In genomic region chr13:99209859-99210258, GRCm38 (mm10) we compare ENCODE assay signal across 28 mouse cellular contexts. TPM values are rescaled to one million over a fixed set of nuclear protein-coding genes. Genes with fewer than 3 reads are reported as not detected.
"Had no signal": no experiment of that assay in that cellular context is flagged by ENCODE, and none has a peak within 500 bp of the region (broad histone marks: within the 10 kb centered on the region; RNA-seq: fewer than 3 reads in every experiment).

No protein-coding gene starts in this region.

- H3K4me3 ChIP-seq: left cerebral cortex, adult 2 months; limb, embryonic 10.5 days; limb, embryonic 12.5 days; limb, embryonic 13.5 days; limb, embryonic 15.5 days; liver, embryonic 12.5 days; liver, embryonic 13.5 days; liver, embryonic 15.5 days; lung, embryonic 15.5 days; megakaryocyte, embryonic 14.5 days; midbrain, embryonic 10.5 days; midbrain, embryonic 12.5 days; midbrain, embryonic 13.5 days; midbrain, embryonic 15.5 days had no signal

- DNase-seq: left cerebral cortex, postnatal 4 days; liver; liver, embryonic 13.5 days; liver, postnatal 0 days; lung, adult 18-20 months; lung, adult 2 months; lung, embryonic 14.5 days; lung, postnatal 10 days; lung, postnatal 14 days; lung, postnatal 36 days; lung, postnatal 4 days; midbrain, embryonic 14.5 days had no signal

- H3K4me2 ChIP-seq: limb, embryonic 12.5 days; limb, embryonic 13.5 days; limb, embryonic 15.5 days; liver, embryonic 11.5 days; liver, embryonic 12.5 days; liver, embryonic 13.5 days; liver, embryonic 15.5 days; lung, embryonic 14.5 days; lung, embryonic 15.5 days; midbrain, embryonic 11.5 days; midbrain, embryonic 12.5 days; midbrain, embryonic 13.5 days; midbrain, embryonic 15.5 days had no signal

- H3K36me3 ChIP-seq: limb, embryonic 10.5 days; limb, embryonic 12.5 days; limb, embryonic 13.5 days; limb, embryonic 15.5 days; liver, embryonic 12.5 days; liver, embryonic 13.5 days; liver, embryonic 15.5 days; lung, embryonic 15.5 days; midbrain, embryonic 10.5 days; midbrain, embryonic 12.5 days; midbrain, embryonic 13.5 days; midbrain, embryonic 15.5 days had no signal

- H3K27me3 ChIP-seq: limb, embryonic 12.5 days; limb, embryonic 13.5 days; limb, embryonic 15.5 days; liver, embryonic 13.5 days; liver, embryonic 15.5 days; lung, embryonic 15.5 days; midbrain, embryonic 12.5 days; midbrain, embryonic 13.5 days; midbrain, embryonic 15.5 days had no signal

RNA-seq across cellular contexts. Expression of gene Zfp366, which starts 25.2 kb away (rescaled TPM):
- total RNA-seq: monocyte, adult 5-6 weeks had no signal
